Mouse (Mus musculus): ENCODE measurements around the gene Hist1h3d.
"Not testable (repeated sequence)": the region's sequence is repeated elsewhere in the genome, so short reads cannot be mapped to it uniquely, and the experiment has no call there.

GRCm38 (mm10) chr13:23573034-23573897 is 2.3 kb upstream of the Hist1h3d start:
- TF ChIP-seq CTCF (IDR thresholded peaks at IDR 0.05; ENCODE audit: low read depth); EP300 (optimal IDR thresholded peaks at IDR 0.05): not testable (repeated sequence)

All from stomach, postnatal 0 days (tissue).